Mouse (Mus musculus): ENCODE measurements around the gene Ppp6r1.
"Not testable (repeated sequence)": the region's sequence is repeated elsewhere in the genome, so short reads cannot be mapped to it uniquely, and the experiment has no call there.

Gene Ppp6r1

DNA sequence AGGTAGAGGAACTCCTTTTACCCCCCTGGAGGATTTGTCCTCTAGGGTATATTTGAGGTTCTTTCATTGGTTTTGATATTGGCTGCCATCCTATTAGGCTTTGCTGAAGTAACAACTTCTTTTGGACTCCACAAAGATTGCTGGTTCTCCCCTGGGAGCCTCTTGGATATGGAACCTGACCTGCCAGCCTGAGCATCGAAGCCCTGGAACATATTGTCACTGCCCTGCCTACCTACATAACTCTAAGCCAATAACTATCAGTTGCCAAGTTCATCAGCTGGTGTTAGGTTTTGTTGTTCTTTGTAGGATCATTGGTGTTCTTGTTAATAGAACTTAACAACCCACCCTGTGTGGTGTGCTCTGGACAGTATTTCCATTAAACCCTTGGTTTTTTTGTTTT is 45.9 kb downstream of the Ppp6r1 start:
- DNase-seq (ENCODE audit: low read depth), result no peak

DNA sequence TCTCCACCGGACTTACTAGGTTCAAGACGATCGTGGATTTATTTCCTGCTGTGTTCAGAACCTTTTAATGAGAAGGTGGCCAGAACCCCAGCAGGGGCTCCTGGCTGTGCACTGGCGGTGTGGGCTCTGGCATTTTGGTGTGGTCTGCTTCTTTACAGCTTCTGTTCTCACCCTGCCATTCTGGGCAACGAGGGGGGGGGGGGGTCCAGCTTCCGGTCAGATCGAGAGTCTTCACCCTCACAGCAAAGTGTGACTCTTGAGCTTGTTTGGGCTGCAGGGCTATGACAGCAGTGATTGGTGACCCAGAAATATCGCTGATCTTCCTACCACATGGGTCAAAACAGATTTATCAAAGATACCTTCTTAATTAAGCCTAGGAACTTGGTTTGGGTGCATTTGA is 46.4 kb downstream of the Ppp6r1 start:
- DNase-seq (ENCODE audit: low read depth), result no peak

DNA sequence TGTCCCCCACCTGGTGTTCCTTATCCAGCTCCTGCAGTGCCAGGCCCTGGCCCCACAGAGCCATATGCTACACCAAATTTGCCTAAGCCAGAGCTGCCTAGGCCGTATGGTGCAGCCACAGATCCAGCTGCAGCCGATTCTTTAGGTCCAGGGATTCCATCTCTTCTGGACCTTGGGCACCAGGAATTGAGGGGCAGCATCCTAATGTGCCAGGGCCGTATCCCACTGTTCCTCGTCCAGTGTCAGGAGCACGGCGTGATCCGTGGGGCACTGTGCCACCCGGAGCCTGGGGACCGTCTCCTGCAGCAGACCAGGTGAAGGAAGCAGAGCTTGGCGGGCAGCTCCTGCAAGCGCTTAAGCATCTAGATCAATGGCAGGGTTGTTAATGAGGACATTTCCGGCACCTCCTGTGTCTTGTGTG is 46.9 kb downstream of the Ppp6r1 start:
- no peak for DNase-seq (ENCODE audit: low read depth)

DNA sequence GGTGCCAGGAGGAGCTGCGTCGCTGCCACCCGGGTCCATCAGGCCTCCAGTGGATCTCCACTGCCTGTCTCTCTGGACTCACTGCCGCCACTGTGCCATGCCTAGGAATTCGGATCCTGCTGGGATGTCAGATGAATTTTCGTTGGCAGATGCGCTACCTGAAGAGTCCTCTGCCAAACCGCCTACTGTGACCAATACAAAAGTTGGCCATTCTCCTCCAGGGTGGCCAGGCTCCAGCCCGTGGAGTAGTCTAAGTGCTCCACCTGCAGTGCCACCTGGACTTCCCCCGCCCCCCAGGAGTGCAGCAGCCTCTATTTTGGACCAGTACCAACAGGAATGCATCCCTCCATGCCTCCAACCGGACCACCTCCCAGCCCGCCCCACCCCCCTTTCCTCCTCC is 47.3 kb downstream of the Ppp6r1 start:
- DNase-seq (ENCODE audit: low read depth), result no peak

DNA sequence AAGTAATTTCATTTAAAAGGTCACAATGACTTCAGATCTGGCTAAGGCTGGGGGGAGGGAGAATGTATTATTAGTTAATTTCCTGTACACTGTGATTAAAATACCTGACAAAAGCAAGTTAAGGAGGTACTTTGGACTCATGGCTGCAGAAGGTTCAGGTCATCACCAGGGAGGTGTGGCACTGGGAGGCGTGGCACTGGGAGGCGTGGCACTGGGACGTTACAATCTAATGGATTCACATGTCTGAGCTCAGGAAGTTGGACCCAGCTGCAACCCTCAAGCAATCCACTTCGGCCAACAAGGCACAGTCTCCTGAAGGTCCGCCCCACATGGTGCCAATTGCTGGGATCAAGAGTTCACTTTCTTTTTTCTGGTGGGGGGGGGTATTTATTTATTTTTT is 50.8 kb downstream of the Ppp6r1 start:
- DNase-seq (ENCODE audit: low read depth), result peak; percentile 22

DNA sequence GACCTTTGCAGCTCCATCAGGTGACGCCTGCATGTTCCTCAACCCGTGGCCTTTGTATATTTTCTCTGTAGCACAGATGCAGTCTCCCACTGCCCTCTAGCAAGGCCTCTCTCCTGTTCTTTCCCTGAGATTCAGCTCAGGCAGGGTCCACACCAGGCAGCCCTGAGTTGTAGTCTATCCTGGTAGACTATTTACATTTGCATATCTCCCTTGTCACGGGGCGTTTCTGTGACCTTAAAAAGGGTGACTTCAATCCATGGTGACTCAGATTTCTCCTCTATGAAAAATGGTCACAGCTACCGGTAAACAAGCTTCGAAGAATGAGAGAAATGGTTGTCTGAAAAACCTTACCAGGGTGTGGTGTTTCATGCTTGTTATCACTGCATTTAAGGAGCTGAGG is 54.9 kb downstream of the Ppp6r1 start, which contains the start of gene Ptprh:
Ptprh (minus strand) TSS at position 169 of the 400 bp plus-strand sequence.
- DNase-seq (ENCODE audit: low read depth), result no peak

DNA sequence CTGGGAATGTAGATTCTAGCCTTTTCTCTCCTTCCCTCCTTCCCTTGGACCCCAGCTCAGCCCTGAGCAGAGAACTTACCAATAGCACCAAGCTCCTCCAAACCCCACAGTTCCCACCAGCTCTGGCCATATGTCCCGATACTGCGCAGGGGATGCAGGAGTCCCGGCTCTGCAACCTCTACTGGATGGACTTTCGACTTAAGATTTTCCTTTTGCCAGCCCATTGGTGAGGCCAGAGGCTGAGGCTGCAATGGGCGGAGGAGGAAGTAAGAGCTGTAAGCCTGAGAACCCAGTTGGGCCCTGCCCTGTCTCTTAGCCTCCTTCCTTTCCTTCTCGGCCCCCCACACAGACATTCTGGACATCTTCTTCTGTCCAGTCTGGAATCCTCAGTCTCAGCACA is 55.9 kb downstream of the Ppp6r1 start:
- DNase-seq (ENCODE audit: low read depth), result no peak

DNA sequence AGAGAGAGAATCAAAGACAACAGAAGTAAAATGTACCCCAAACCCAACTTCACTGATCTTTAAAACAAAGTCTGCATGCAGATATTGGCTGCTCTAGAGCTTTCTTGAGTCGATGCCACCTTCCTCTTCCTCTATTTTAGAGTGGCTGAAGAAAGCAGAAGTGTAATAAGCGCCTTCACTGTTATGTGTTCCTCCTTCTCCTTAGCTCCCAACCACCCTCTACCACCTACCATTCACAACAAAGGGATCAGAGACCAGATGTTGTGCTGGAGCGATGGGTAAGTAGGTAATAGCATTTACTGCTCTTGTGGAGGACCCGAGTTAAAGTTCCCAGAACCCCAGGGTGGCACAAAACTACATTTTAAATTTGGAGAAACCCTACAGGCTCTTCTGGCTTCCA is 61.8 kb downstream of the Ppp6r1 start:
- DNase-seq (ENCODE audit: low read depth), result not testable (repeated sequence)

All from 416B (cell line).